18 mouse cellular contexts compared by ENCODE assay signal in genomic region chr2:180531671-180532385, GRCm38 (mm10). TPM values are rescaled to one million over a fixed set of nuclear protein-coding genes. Genes with fewer than 3 reads are reported as not detected.
DNase-seq lines count a peak whose midpoint lies in the region; ATAC-seq and TF ChIP-seq lines count a peak whose summit lies in the region.
"Had no signal": no experiment of that assay in that cellular context is flagged by ENCODE, and none has a peak within 500 bp of the region (broad histone marks: within the 10 kb centered on the region; RNA-seq: fewer than 3 reads in every experiment).

No protein-coding gene starts in this region.

- H3K27ac ChIP-seq in midbrain, embryonic 11.5 days (ENCODE audit: low read depth, low read length): no peak overlapping the region
- H3K27ac ChIP-seq in midbrain, embryonic 10.5 days (replicated peaks): no peak overlapping the region; the same call in 1 of the 2 replicates
- peak overlapping the region; percentile 57; the same call in 1 of the 2 replicates for H3K27ac ChIP-seq in forebrain, postnatal 0 days (ENCODE audit: low read depth, low read length)
- H3K27ac ChIP-seq: macrophage had no signal

- 44% methylated on average over 7 of the region's 7 CpGs for WGBS in midbrain, embryonic 11.5 days
- WGBS in midbrain, embryonic 10.5 days: 55% methylated on average over 7 of the region's 7 CpGs
- WGBS in forebrain, postnatal 0 days: 30% methylated on average over 7 of the region's 7 CpGs

- no peaks in the 10 kb centered on the region for H3K9me3 ChIP-seq in midbrain, embryonic 11.5 days (ENCODE audit: control insufficient read depth, low read length)
- no peaks in the 10 kb centered on the region for H3K9me3 ChIP-seq in midbrain, embryonic 10.5 days (replicated peaks)
- no peaks in the 10 kb centered on the region for H3K9me3 ChIP-seq in forebrain, postnatal 0 days (ENCODE audit: low read length)

- TF ChIP-seq CTCF in forebrain, postnatal 0 days (IDR thresholded peaks at IDR 0.05; ENCODE audit: low read depth): no peak

- H3K27me3 ChIP-seq in midbrain, embryonic 11.5 days (ENCODE audit: control insufficient read depth, insufficient read depth, low read length): no peaks in the 10 kb centered on the region; the same call in none of the 2 replicates
- peaks cover 68% of the 10 kb centered on the region for H3K27me3 ChIP-seq in midbrain, embryonic 10.5 days (ENCODE audit: low read depth, poor library complexity, severe bottlenecking)
- H3K27me3 ChIP-seq in forebrain, postnatal 0 days (ENCODE audit: insufficient read depth, low read length): no peaks in the 10 kb centered on the region

- H3K4me1 ChIP-seq in midbrain, embryonic 11.5 days (ENCODE audit: control insufficient read depth, insufficient read depth, low read length): peaks cover 11% of the 10 kb centered on the region
- peaks cover 55% of the 10 kb centered on the region for H3K4me1 ChIP-seq in midbrain, embryonic 10.5 days
- peaks cover 20% of the 10 kb centered on the region for H3K4me1 ChIP-seq in forebrain, postnatal 0 days (ENCODE audit: insufficient read depth)

- no peaks in the 10 kb centered on the region for H3K36me3 ChIP-seq in midbrain, embryonic 11.5 days (ENCODE audit: control insufficient read depth, insufficient read depth, low read length)
- no peaks in the 10 kb centered on the region for H3K36me3 ChIP-seq in midbrain, embryonic 10.5 days
- H3K36me3 ChIP-seq in forebrain, postnatal 0 days (ENCODE audit: insufficient read depth): no peaks in the 10 kb centered on the region

- H3K9ac ChIP-seq in midbrain, embryonic 11.5 days (ENCODE audit: low read length): no peak overlapping the region
- H3K9ac ChIP-seq in forebrain, postnatal 0 days: no peak overlapping the region

- no peak overlapping the region for H3K4me2 ChIP-seq in midbrain, embryonic 11.5 days
- H3K4me2 ChIP-seq in forebrain, postnatal 0 days (ENCODE audit: low read depth): no peak overlapping the region

- peak; percentile 57 to 63 for DNase-seq in cerebellum, postnatal 14 days
- no peak for DNase-seq in cerebellum, adult 8-10 months
- DNase-seq in midbrain, embryonic 11.5 days (ENCODE audit: low spot score, missing footprints): peak; percentile 79
- DNase-seq in midbrain, embryonic 10.5 days (ENCODE audit: low spot score): no peak
- no peak for DNase-seq in forebrain, postnatal 0 days
- peak; percentile 37 for DNase-seq in retina, postnatal 7 days (ENCODE audit: low read depth, low spot score)
- DNase-seq in frontal cortex, postnatal 36 days (ENCODE audit: low spot score in 2 of 2): no peak
- DNase-seq: kidney, adult 18-20 months; layer of hippocampus, postnatal 36 days; lung, adult 2 months; thymus, postnatal 14 days had no signal

- no peak overlapping the region for H3K4me3 ChIP-seq in midbrain, embryonic 11.5 days (ENCODE audit: low read depth, low read length)
- H3K4me3 ChIP-seq in midbrain, embryonic 10.5 days: no peak overlapping the region
- no peak overlapping the region for H3K4me3 ChIP-seq in forebrain, postnatal 0 days (ENCODE audit: low read depth, low read length)
- H3K4me3 ChIP-seq: erythroblast, embryonic 14.5 days had no signal

- no peak for ATAC-seq in midbrain, embryonic 11.5 days (ENCODE audit: low FRiP score)
- ATAC-seq in forebrain, postnatal 0 days: no peak; the same call in 1 of the 2 replicates

RNA-seq across cellular contexts. Expression of gene Ntsr1, which starts 32.1 kb away (rescaled TPM):
- polyA plus RNA-seq in midbrain, embryonic 11.5 days (2014; fragmentation: Nextera tagmentation; extraction: Ambion mirVana): 0.04 and 0.14 TPM in 2 replicates
- polyA plus RNA-seq in midbrain, embryonic 10.5 days (2016; fragmentation: Nextera tagmentation; extraction: Ambion mirVana): 0.10 and 0.24 TPM in 2 replicates
- total RNA-seq in forebrain, postnatal 0 days (2014; rRNA removed): 19.8 and 35.8 TPM in 2 replicates
- polyA plus RNA-seq in forebrain, postnatal 0 days (2015; fragmentation: Nextera tagmentation; extraction: Ambion mirVana): 13.2 and 18.1 TPM in 2 replicates
- total RNA-seq: gastrocnemius, adult 18-20 months; heart, adult 8-10 months; liver, adult 2 months; monocyte, adult 5-6 weeks had no signal
- polyA plus RNA-seq: erythroblast, embryonic 14.5 days; liver, adult 2 months; lung, adult 2 months; macrophage; spleen, adult 2 months had no signal

RNA-seq across cellular contexts. Expression of gene Mrgbp, which starts 49.3 kb away (rescaled TPM):
- 42.1 and 45.9 TPM in 2 replicates for polyA plus RNA-seq in midbrain, embryonic 11.5 days (2014; fragmentation: Nextera tagmentation; extraction: Ambion mirVana)
- 39.7 and 41.2 TPM in 2 replicates for polyA plus RNA-seq in midbrain, embryonic 10.5 days (2016; fragmentation: Nextera tagmentation; extraction: Ambion mirVana)
- total RNA-seq in forebrain, postnatal 0 days (2014; rRNA removed): 55.0 and 63.2 TPM in 2 replicates
- 31.8 and 34.2 TPM in 2 replicates for polyA plus RNA-seq in forebrain, postnatal 0 days (2015; fragmentation: Nextera tagmentation; extraction: Ambion mirVana)

RNA-seq across cellular contexts. Expression of gene Ogfr, which starts 57.2 kb away (rescaled TPM):
- polyA plus RNA-seq in midbrain, embryonic 11.5 days (2014; fragmentation: Nextera tagmentation; extraction: Ambion mirVana): 101 and 104 TPM in 2 replicates
- polyA plus RNA-seq in midbrain, embryonic 10.5 days (2016; fragmentation: Nextera tagmentation; extraction: Ambion mirVana): 104 and 107 TPM in 2 replicates
- 116 and 127 TPM in 2 replicates for total RNA-seq in forebrain, postnatal 0 days (2014; rRNA removed)
- polyA plus RNA-seq in forebrain, postnatal 0 days (2015; fragmentation: Nextera tagmentation; extraction: Ambion mirVana): 84.7 and 86.0 TPM in 2 replicates

Comparison
In these comparisons a context has a peak if more than half of its experiments do, and no peak if none do; other contexts are left out.
1. DNase-seq: peak in cerebellum, postnatal 14 days (2 of 2), midbrain, embryonic 11.5 days (single experiment) and retina, postnatal 7 days (single experiment); none in cerebellum, adult 8-10 months (single experiment), midbrain, embryonic 10.5 days (single experiment), forebrain, postnatal 0 days (single experiment) and frontal cortex, postnatal 36 days (0 of 2).
2. RNA of gene Ntsr1, which starts 32.1 kb away (polyA plus RNA-seq): 13.2 to 18.1 TPM in forebrain, postnatal 0 days; 0.10 to 0.24 TPM in midbrain, embryonic 10.5 days and 0.04 to 0.14 TPM in midbrain, embryonic 11.5 days; every median in the first group is over 10 times any median in the second.